Mouse (Mus musculus) testis, postnatal 10 days (tissue): ENCODE measurements around the gene Medag.

Experiments
- DNase-seq: peaks from one replicate; pipeline ENCODE4 v3.0.0; 2021; ENCODE audit warnings: low spot score

Gene Medag

DNA sequence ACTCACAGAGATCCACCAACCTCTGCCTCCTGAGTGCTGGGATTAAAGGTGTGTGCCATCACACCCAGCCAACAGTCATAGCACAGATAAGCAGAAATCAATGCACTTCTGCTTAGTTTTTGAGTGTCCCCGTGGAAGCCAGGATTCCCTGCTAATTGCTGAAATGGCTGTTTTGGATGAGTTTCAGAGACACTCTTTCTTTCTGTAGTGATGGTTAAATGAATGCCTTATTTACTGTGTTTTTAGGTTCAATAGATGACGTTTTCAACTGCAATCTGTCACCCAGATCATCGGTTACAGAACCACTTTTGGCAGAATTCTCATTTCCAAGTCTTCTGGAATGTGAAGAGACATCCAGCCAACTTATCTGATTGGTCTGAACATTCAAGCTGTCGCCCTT is 18.0 kb downstream of the Medag start:
- no peak for DNase-seq

DNA sequence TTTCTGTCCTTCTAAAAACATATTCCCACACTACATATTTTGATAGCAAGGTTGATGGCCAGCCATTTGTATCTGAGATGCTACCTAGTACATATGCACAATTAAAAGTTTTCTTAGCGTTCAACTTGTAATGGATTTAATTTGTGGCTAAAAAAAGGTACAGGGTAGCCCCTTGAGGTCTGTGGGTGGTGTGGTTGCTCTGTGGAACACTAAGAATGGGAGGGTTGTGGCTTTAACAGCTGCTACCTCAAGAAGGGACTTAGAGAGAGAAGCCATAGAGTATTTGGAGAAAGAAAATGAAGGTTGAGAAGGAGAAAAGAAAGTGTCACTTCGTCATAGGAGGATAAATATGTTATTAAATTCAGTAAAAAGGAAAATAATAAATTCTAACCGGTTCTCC is 19.4 kb downstream of the Medag start:
- no peak for DNase-seq

DNA sequence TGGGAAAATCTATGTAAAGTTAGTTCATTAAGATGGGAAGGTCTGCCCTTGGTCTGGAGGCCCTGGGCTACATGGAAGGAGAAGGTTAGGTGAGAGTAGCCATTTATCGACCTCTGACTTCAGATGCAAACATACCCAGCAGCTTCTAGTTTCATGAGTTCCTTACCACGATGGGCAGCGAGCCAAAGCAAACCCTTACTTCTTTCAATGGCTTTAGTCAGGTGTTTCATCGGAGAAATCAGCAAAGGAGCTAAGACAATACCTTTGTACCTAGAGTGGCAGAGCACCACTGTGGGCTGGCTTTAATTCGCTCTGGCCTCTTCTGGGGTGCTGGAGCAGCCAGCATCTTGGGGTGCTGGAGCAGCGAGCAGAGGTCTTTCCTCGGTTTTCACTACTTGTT is 22.1 kb downstream of the Medag start:
- DNase-seq = no peak

- no peak for DNase-seq
Observed at GRCm38 (mm10) chr5:149434141-149434690, 22.7 kb downstream of the Medag start.

GRCm38 (mm10) chr5:149436541-149436940 is 25.0 kb downstream of the Medag start:
- DNase-seq = no peak

DNA sequence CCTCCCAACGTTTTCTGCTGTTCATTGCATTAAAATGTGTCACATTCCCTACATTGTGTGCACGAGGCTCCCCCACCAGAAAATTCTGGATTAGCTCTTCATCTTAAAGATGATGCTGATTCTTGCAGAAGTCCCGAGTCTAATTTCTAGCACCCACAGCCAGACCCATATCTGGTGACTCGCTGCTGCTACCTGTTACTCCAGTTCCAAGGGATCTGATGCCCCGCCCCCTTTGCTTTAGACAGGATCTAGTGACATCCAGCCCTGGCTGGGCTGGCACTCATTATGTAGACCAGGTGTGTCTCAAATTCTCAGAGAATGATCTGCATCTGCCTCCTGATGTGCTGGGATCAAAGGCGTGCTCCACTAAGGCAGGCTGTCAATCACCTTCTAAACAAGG is 25.6 kb downstream of the Medag start:
- no peak for DNase-seq

GRCm38 (mm10) chr5:149439531-149440179 is 28.1 kb downstream of the Medag start, which contains the start of gene Tex26:
TSS of gene Tex26 (plus strand) at chr5:149439660.
- peak; percentile 77 for DNase-seq

DNA sequence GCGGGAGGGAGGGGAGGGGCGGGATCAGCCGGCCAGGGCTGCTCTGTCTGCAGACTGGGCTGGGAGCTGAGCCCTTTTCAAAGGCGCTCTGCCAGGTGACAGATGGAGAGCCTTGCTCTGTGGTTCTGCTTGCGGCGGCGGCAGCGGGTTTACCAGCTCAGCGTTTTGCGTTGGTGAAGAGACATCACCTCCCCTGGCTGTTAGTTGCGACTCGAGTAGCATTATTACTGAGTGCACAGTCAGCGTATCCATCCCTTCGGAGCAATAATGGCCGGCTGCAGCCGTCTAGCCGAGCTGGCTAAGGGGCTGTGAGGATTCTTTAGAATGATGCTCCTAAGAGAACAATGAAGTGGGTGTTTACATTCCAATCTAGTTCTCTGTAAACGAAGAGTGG is 28.6 kb downstream of the Medag start:
- DNase-seq = peak; percentile 71

GRCm38 (mm10) chr5:149441646-149442276 is 30.2 kb downstream of the Medag start:
- no peak for DNase-seq

- no peak for DNase-seq
Observed at GRCm38 (mm10) chr5:149442277-149442660, 30.7 kb downstream of the Medag start.

GRCm38 (mm10) chr5:149444451-149444850 is 32.9 kb downstream of the Medag start:
- no peak for DNase-seq

- DNase-seq = no peak
Observed at GRCm38 (mm10) chr5:149446495-149446894, 34.9 kb downstream of the Medag start.

GRCm38 (mm10) chr5:149447733-149448132 is 36.2 kb downstream of the Medag start:
- DNase-seq = peak; percentile 49

DNA sequence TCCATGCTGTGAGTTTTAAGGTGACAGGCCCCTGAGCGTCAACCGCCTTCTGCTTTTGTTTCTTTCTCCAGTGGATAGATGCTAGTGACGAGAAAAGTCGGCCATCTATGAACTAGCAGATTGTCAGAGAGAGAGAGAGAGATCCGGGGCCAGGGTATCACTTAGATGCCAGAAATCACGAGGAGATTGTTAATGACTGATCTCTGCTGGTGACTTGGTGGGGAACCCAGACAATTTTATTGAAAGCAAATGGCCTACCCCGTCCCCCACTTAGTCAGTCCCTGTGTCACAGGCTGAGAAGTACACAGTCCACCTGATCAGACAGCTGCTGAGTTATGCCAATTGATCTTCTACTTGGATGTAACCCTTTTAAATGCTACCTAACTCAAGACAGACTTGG is 37.9 kb downstream of the Medag start:
- DNase-seq = no peak

DNA sequence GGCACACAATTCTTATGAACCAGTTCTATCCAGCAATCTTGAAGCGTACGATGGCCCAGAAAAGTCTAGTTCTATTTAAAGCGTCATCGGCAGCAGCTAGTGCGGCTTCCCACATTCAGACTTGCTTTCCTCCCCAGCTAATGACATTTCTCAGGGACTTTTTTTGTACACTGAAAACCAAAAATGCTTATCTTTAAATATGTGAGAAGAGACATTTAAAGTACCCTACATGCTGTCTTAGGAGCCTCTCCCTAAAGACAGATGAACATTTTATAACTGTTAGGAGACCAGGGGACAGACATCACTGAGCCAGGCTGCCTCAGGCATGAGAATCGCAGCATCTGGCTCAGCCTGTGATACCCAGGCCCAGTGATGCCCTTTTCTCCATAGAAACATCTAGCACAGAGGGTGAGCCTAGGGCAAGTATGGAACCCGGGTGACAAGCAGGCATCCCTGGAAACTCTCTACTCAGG is 39.7 kb downstream of the Medag start:
- DNase-seq = no peak

DNA sequence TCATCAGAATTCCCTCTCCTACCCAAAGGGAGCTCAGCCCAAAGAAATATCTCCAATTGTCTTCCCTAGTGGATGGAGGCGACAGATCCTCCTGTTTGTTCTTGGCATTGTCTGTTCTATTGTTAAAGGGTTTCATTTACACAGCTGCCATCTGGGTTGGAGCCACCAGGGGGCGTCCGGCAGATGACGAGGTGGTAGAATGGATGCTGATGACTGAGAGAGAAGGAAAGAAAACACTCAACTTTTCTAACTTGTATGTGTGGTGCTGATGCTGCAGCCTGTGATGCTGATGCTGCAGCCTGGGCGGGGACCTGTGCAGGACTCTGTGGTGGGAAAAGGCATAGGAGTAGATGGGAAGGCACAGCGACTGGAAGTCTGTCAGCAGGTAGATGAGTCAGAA is 42.7 kb downstream of the Medag start:
- DNase-seq = peak; percentile 77

DNA sequence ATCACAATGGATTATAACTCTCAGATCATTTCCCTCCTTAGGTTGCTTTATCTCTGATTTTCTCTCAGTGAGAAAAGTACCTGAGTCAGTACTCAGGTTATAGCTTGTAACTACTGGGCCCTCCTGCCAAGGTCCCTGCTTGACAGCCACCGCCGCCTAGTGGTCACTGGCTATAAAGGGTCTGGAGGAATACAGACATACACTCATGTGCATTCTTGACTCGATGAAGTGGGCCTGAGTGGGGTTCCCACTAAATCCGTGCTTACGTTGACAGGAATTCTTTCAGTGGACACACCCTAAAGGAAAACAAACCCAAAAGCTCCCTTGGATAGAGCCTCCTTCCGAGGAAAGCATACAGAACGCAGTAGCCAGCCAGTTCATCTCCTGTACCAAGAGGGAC is 45.0 kb downstream of the Medag start:
- DNase-seq = no peak

GRCm38 (mm10) chr5:149462071-149462470 is 50.5 kb downstream of the Medag start:
- DNase-seq = no peak

GRCm38 (mm10) chr5:149465305-149465704 is 53.8 kb downstream of the Medag start:
- DNase-seq = no peak

DNA sequence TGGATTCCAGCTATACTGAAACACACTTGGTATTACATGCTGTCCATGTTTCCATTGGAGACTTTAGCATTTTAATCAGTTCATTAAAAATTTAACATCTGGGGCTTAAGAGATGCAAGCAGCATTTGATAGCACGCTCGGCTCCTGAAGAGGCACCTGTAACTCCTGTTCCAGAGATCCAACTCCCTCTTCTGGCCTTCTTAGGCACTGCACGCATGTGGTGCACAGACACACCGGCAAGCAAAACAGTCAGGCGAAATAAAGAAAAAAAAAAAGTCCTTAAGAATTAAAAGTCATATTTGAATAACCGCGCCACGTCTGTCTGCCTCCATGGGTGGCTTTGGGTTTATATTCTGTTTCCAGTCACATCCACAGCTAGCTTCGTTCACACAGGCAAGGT is 62.6 kb downstream of the Medag start:
- DNase-seq = no peak

DNA sequence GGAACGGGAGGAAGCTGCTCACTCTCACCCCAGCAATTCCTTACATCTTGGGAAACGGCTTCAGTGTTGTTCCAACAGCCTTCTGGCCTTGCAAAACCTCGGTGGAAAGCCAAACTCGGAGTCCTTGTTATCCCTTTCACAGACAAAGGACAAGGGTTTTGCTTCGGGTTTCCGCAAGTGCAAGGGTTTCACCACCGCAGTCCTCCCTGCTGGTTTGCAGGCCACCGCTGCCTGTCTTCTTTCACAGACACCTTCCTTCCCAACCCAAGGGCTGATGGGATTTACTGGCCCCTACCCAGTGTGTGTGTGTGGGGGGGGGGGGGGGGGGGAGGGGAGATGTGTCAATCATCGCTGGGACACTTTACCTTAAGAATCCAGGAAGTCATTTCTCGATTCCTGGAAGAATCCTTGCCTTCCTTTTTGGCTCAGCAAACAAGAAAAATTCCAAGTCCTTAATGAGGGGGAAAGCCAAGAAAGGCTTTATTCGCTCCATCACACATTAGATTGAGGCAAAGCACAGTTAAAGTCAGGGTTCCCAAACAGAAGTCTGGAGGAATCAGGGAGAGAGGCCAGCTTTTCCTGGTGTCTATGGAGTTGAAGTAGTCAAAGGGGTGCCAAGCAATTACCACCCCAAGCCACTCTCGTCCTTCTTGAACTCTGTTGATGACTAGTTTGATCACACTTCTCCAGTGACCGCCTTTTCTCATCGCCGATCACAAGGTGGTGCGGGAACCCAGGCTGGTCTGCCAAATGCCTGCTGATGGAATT is 63.3 kb downstream of the Medag start:
- DNase-seq = no peak
